Mouse (Mus musculus) MEL (cell line): ENCODE measurements around the gene Vdac1.

Experiments used
- CHD1 ChIP-seq: IDR thresholded peaks from 2 replicates; pipeline ENCODE4 v1.6.1; 2012; ENCODE audit warnings: low read depth, mild to moderate bottlenecking, inconsistent platforms, low read length, improper control_type of control experiment
- CTCF ChIP-seq, 3 experiments: IDR thresholded peaks in 2 of 3; conservative IDR thresholded peaks in 1 of 3; 2 replicates each; pipeline ENCODE4 v1.5.1; 2011 to 2012; ENCODE audit warnings: low read length in 3 of 3, low read depth in 2 of 3, mild to moderate bottlenecking in 2 of 3, improper control_type of control experiment in 1 of 3, inconsistent platforms in 1 of 3, mixed read lengths in 1 of 3, moderate library complexity in 1 of 3; ENCODE audit not compliant: control insufficient read depth in 1 of 3, insufficient read depth in 1 of 3, poor library complexity in 1 of 3, severe bottlenecking in 1 of 3
- ELF1 ChIP-seq: IDR thresholded peaks from 2 replicates; pipeline ENCODE4 v1.6.1; 2014; ENCODE audit warnings: low read depth, mild to moderate bottlenecking, inconsistent platforms, low read length, improper control_type of control experiment, moderate library complexity
- HCFC1 ChIP-seq: IDR thresholded peaks from 2 replicates; pipeline ENCODE4 v1.6.1; 2012; ENCODE audit warnings: low read depth, mild to moderate bottlenecking, inconsistent platforms, low read length, improper control_type of control experiment, moderate library complexity
- MYC ChIP-seq: IDR thresholded peaks from 2 replicates; pipeline ENCODE4 v1.6.1; 2011; ENCODE audit warnings: low read depth, mild to moderate bottlenecking, low read length, improper control_type of control experiment, moderate library complexity
- NELFE ChIP-seq: IDR thresholded peaks from 2 replicates; pipeline ENCODE4 v1.6.1; 2011; ENCODE audit warnings: low read depth, low read length, improper control_type of control experiment
- POLR2A ChIP-seq, 2 experiments: IDR thresholded peaks; 2 replicates each; pipeline ENCODE4 v1.6.1; 2011 to 2012; ENCODE audit warnings: low read length in 2 of 2, mild to moderate bottlenecking in 2 of 2, control low read depth in 1 of 2, improper control_type of control experiment in 1 of 2, low read depth in 1 of 2, moderate library complexity in 1 of 2; ENCODE audit not compliant: control insufficient read depth in 1 of 2, insufficient read depth in 1 of 2, poor library complexity in 1 of 2
- POLR2AphosphoS2 ChIP-seq: IDR thresholded peaks from 2 replicates; pipeline ENCODE4 v1.6.1; 2011; ENCODE audit warnings: low read length, improper control_type of control experiment
- SIN3A ChIP-seq: IDR thresholded peaks from 2 replicates; pipeline ENCODE4 v1.6.1; 2012; ENCODE audit warnings: low read length, improper control_type of control experiment, inconsistent platforms
- TAL1 ChIP-seq: IDR thresholded peaks from 2 replicates; pipeline ENCODE4 v1.6.1; 2012; ENCODE audit warnings: mild to moderate bottlenecking, inconsistent platforms, low read length, moderate library complexity, mixed read lengths
- UBTF ChIP-seq: IDR thresholded peaks from 2 replicates; pipeline ENCODE4 v1.6.1; 2012; ENCODE audit warnings: low read depth, mild to moderate bottlenecking, inconsistent platforms, low read length, improper control_type of control experiment, moderate library complexity, borderline replicate concordance; ENCODE audit not compliant: insufficient read depth
- ZNF384 ChIP-seq: IDR thresholded peaks from 2 replicates; pipeline ENCODE4 v1.6.1; 2012; ENCODE audit warnings: low read depth, mild to moderate bottlenecking, inconsistent platforms, low read length, improper control_type of control experiment

- TF ChIP-seq TAL1 (no peak), SIN3A (no peak; the same call in 1 of the 2 replicates), NELFE (no peak), ZNF384 (no peak), CHD1 (no peak), POLR2A (IDR thresholded peaks at IDR 0.05; ENCODE audit: control insufficient read depth in 1 of 2, insufficient read depth in 1 of 2, low read depth in 1 of 2, low read length in 2 of 2, poor library complexity in 1 of 2) (no peak), CTCF (IDR thresholded peaks at IDR 0.05 in 2 of 3, conservative IDR thresholded peaks at IDR 0.05 in 1 of 3; ENCODE audit: control insufficient read depth in 1 of 3, insufficient read depth in 1 of 3, low read depth in 2 of 3, low read length in 3 of 3, poor library complexity in 1 of 3, severe bottlenecking in 1 of 3) (no peak), HCFC1 (no peak), ELF1 (no peak), MYC (peak; percentile 98), UBTF (no peak), POLR2AphosphoS2 (no peak)
Measured at GRCm38 (mm10) chr11:52359686-52360470, 782 bp upstream of the Vdac1 start.
